Mouse (Mus musculus): ENCODE results near the gene Iqcf1. TPM values are rescaled to one million over a fixed set of nuclear protein-coding genes. Genes with fewer than 3 reads are reported as not detected.

The Iqcf1 gene
- polyA plus RNA-seq (2012; rRNA removed) = not detected in 2 replicates

DNA sequence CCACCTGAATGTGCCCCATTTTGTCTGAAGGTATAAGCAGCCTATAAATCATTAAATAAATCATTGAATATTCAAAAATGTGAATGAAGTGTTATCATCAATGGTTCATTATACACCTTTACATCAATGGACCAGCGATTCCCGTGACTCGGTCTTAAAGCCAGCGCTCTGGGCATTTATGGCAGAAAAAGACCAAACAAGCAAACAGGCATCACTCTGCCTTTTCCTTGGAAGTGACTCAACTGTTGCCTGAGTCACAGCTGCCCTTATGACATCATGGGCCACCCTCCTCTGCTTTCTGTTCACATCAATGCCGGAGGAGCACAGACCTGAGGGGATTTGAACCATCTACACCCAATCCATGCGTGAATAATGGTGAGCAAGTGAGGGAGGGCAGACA, at the start of gene Iqcf1:
Gene Iqcf1, plus strand, starts transcription at position 301 of the 400 bp plus-strand sequence.
- TF ChIP-seq POLR2A (IDR thresholded peaks at IDR 0.05; ENCODE audit: borderline replicate concordance, insufficient read depth, low read length) = no peak
- TF ChIP-seq CTCF (IDR thresholded peaks at IDR 0.05; ENCODE audit: borderline replicate concordance, insufficient read depth, low read depth, low read length) = no peak
- no peak within 1 kb of the TSS for H3K27ac ChIP-seq (ENCODE audit: insufficient read depth, low read length)
- 93% methylated on average over 6 of the region's 6 CpGs for WGBS
- no peak within 1 kb of the TSS for H3K4me3 ChIP-seq (replicated peaks; ENCODE audit: insufficient read depth, low read depth, low read length)
- H3K4me1 ChIP-seq (ENCODE audit: control insufficient read depth, insufficient read depth, low read length) = no peaks in the 10 kb centered on the region
- H3K27me3 ChIP-seq (ENCODE audit: control insufficient read depth, insufficient read depth, low read length) = no peaks in the 10 kb centered on the region
- DNase-seq = no peak

GRCm38 (mm10) chr9:106450661-106451060, 49.1 kb upstream of the Iqcf1 start:
- H3K27me3 ChIP-seq (ENCODE audit: control insufficient read depth, insufficient read depth, low read length) = no peaks in the 10 kb centered on the region
- H3K4me1 ChIP-seq (ENCODE audit: control insufficient read depth, insufficient read depth, low read length) = peaks cover 36% of the 10 kb centered on the region
- 19% methylated on average over 9 of the region's 9 CpGs for WGBS
- no peak overlapping the region for H3K4me3 ChIP-seq (replicated peaks; ENCODE audit: insufficient read depth, low read depth, low read length)
- peak overlapping the region; percentile 46; the same call in 1 of the 2 replicates for H3K27ac ChIP-seq (ENCODE audit: insufficient read depth, low read length)
- peak; percentile 72 to 73 for DNase-seq
- TF ChIP-seq CTCF (IDR thresholded peaks at IDR 0.05; ENCODE audit: borderline replicate concordance, insufficient read depth, low read depth, low read length) = no peak
- no peak for TF ChIP-seq POLR2A (IDR thresholded peaks at IDR 0.05; ENCODE audit: borderline replicate concordance, insufficient read depth, low read length)

GRCm38 (mm10) chr9:106451298-106451697, 48.5 kb upstream of the Iqcf1 start:
- H3K4me3 ChIP-seq (replicated peaks; ENCODE audit: insufficient read depth, low read depth, low read length) = no peak overlapping the region
- H3K27ac ChIP-seq (ENCODE audit: insufficient read depth, low read length) = no peak overlapping the region
- 72% methylated on average over 11 of the region's 11 CpGs for WGBS
- no peaks in the 10 kb centered on the region for H3K27me3 ChIP-seq (ENCODE audit: control insufficient read depth, insufficient read depth, low read length)
- no peak for TF ChIP-seq CTCF (IDR thresholded peaks at IDR 0.05; ENCODE audit: borderline replicate concordance, insufficient read depth, low read depth, low read length)
- peak; percentile 24 to 30 for DNase-seq
- peaks cover 41% of the 10 kb centered on the region for H3K4me1 ChIP-seq (ENCODE audit: control insufficient read depth, insufficient read depth, low read length)

GRCm38 (mm10) chr9:106451899-106452298, 47.9 kb upstream of the Iqcf1 start:
- H3K27me3 ChIP-seq (ENCODE audit: control insufficient read depth, insufficient read depth, low read length) = no peaks in the 10 kb centered on the region
- peaks cover 47% of the 10 kb centered on the region for H3K4me1 ChIP-seq (ENCODE audit: control insufficient read depth, insufficient read depth, low read length)
- H3K4me3 ChIP-seq (replicated peaks; ENCODE audit: insufficient read depth, low read depth, low read length) = no peak overlapping the region
- no peak for TF ChIP-seq CTCF (IDR thresholded peaks at IDR 0.05; ENCODE audit: borderline replicate concordance, insufficient read depth, low read depth, low read length)
- no peak for TF ChIP-seq POLR2A (IDR thresholded peaks at IDR 0.05; ENCODE audit: borderline replicate concordance, insufficient read depth, low read length)
- no peak for DNase-seq
- no peak overlapping the region for H3K27ac ChIP-seq (ENCODE audit: insufficient read depth, low read length)
- 58% methylated on average over 2 of the region's 2 CpGs for WGBS

DNA sequence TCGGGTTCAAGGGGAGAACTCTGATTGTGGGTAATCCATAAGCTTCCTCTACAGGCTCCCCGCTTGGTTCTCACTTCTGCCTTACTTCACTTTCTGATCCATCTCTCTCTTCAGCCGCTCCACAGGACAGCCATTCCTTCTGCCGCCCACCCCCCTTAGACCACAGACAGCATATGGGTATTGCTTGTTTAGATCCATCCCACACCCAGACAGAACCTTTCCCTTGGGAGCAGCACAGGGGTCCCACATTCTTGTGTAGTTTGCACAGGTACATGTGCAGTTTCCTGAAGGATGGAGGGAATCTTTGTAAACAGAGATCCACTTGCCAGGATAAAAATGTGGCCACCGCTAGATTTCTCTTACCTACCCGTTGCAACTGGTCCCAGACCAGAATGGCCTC, 47.4 kb upstream of the Iqcf1 start:
- TF ChIP-seq CTCF (IDR thresholded peaks at IDR 0.05; ENCODE audit: borderline replicate concordance, insufficient read depth, low read depth, low read length) (no peak), POLR2A (IDR thresholded peaks at IDR 0.05; ENCODE audit: borderline replicate concordance, insufficient read depth, low read length) (no peak)
- 36% methylated on average over 6 of the region's 6 CpGs for WGBS
- no peak overlapping the region for H3K27ac ChIP-seq (ENCODE audit: insufficient read depth, low read length)
- no peak for DNase-seq
- no peaks in the 10 kb centered on the region for H3K27me3 ChIP-seq (ENCODE audit: control insufficient read depth, insufficient read depth, low read length)
- H3K4me3 ChIP-seq (replicated peaks; ENCODE audit: insufficient read depth, low read depth, low read length) = no peak overlapping the region
- H3K4me1 ChIP-seq (ENCODE audit: control insufficient read depth, insufficient read depth, low read length) = peaks cover 52% of the 10 kb centered on the region

- Histone ChIP-seq H3K27me3 (ENCODE audit: control insufficient read depth, insufficient read depth, low read length) (no peaks in the 10 kb centered on the region), H3K27ac (ENCODE audit: insufficient read depth, low read length) (peak overlapping the region; percentile 97; the same call in 1 of the 2 replicates), H3K4me1 (ENCODE audit: control insufficient read depth, insufficient read depth, low read length) (peaks cover 55% of the 10 kb centered on the region), H3K4me3 (replicated peaks; ENCODE audit: insufficient read depth, low read depth, low read length) (peak overlapping the region; percentile 79)
- 3% methylated on average over 7 of the region's 7 CpGs for WGBS
- peak; percentile 83 to 87 for DNase-seq
- no peak for TF ChIP-seq CTCF (IDR thresholded peaks at IDR 0.05; ENCODE audit: borderline replicate concordance, insufficient read depth, low read depth, low read length)
- TF ChIP-seq POLR2A (IDR thresholded peaks at IDR 0.05; ENCODE audit: borderline replicate concordance, insufficient read depth, low read length) = no peak
These were observed 46.9 kb upstream of the Iqcf1 start for GRCm38 (mm10) chr9:106452821-106453220.

- peak; percentile 74 to 80 for DNase-seq
- H3K4me3 ChIP-seq (replicated peaks; ENCODE audit: insufficient read depth, low read depth, low read length) = peak within 1 kb of the TSS; percentile 94
- TF ChIP-seq POLR2A (IDR thresholded peaks at IDR 0.05; ENCODE audit: borderline replicate concordance, insufficient read depth, low read length) (no peak), CTCF (IDR thresholded peaks at IDR 0.05; ENCODE audit: borderline replicate concordance, insufficient read depth, low read depth, low read length) (no peak)
- H3K27ac ChIP-seq (ENCODE audit: insufficient read depth, low read length) = peak within 1 kb of the TSS; percentile 97
- WGBS = under 1% methylated on average over 52 of the region's 74 CpGs
- H3K27me3 ChIP-seq (ENCODE audit: control insufficient read depth, insufficient read depth, low read length) = no peaks in the 10 kb centered on the region
- peaks cover 56% of the 10 kb centered on the region for H3K4me1 ChIP-seq (ENCODE audit: control insufficient read depth, insufficient read depth, low read length)
These were observed 46.3 kb upstream of the Iqcf1 start, which contains the start of gene Pcbp4 for GRCm38 (mm10) chr9:106453271-106454070. Gene Pcbp4 (plus strand): TSS chr9:106453291.

All from cerebellum, adult 2 months (tissue).